Mouse (Mus musculus) embryonic fibroblast, embryonic 13.5 days (primary cell): ENCODE results near the gene Aldh9a1.

Experiments used
- CTCF ChIP-seq: IDR thresholded peaks from 2 replicates; pipeline ENCODE4 v1.5.1; 2011; ENCODE audit warnings: mild to moderate bottlenecking, control low read depth, low read length, moderate library complexity, borderline replicate concordance; ENCODE audit not compliant: insufficient read depth
- POLR2A ChIP-seq: IDR thresholded peaks from 2 replicates; pipeline ENCODE4 v1.6.1; 2011; ENCODE audit warnings: low read depth, mild to moderate bottlenecking, control low read depth, low read length, moderate library complexity

DNA sequence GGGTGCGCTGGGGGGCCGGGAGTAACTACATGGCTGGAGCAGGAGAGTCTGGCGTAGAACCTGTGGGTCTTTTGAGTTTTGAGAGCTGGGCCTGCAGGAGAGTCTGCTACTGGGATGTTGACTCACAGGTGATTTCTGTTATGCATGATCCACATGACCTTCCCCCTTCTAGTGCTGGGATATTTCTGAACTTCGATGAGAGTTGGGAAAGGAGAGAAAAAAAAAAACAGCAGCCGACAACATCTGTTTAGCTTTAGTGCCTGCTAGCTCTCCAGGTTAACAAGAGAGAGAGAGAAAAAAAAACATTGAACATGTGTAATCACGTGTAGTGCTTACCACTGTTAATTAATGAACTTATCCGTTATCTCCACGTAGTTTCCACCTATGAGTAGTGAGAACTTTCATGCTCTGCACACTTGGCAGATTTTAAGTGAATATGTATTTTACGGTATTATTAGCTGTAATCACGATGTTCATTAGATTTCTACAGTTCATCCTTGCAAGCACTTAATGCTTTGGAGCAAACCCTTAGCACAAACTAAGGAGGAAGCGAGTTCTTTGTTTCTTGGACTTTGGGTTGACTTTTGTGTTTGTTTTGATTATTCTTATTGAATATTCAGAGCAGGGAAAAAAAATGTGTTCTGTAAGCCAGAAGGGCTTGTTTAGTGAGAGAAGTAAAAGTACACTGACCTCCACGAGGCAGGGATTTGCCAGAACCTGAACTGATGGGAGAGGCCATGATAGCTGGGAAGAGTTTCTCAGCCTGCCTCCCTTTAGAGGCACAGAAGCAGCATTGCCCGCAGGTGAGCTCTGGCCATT lies 1.0 kb downstream of the Aldh9a1 start:
- TF ChIP-seq CTCF (no peak), POLR2A (no peak)
